Mouse (Mus musculus): ENCODE results near the gene 1700012B09Rik.

Gene 1700012B09Rik

DNA sequence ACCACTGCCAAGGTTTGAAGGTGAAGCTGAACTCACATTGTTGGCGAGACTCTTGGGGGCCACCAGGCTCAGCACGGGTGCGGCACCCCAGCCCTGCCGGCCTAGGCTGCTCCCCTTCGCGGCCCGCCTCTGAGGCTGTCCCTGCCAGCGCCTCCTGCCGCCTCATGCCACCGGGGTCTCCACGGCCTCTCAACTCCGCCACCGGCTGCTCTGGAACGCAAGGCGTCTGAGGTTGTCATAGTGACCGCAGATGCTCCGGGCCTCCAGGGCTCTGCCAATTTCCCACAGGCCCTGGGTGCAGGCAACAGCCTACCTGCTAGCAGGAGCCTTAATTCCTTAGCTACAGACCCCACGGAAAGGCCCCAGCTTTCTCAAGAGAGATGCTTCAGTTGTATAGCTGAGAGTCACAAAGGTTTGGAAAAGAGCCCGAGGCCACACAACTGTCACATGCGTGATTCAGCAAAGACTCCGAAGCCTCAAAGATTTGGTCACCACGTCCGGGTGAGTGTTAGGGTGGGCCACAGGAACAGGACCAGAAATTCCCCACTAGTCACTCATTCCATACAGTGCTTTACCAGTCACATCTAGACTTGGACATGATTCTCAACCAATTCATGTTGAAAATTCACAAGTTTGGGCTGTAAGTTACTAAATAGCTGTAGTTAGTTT lies at the start of gene 1700012B09Rik:
Gene 1700012B09Rik, minus strand, starts transcription at position 228 of the 669 bp plus-strand sequence.
- no peak for DNase-seq (ENCODE audit: low spot score)

DNA sequence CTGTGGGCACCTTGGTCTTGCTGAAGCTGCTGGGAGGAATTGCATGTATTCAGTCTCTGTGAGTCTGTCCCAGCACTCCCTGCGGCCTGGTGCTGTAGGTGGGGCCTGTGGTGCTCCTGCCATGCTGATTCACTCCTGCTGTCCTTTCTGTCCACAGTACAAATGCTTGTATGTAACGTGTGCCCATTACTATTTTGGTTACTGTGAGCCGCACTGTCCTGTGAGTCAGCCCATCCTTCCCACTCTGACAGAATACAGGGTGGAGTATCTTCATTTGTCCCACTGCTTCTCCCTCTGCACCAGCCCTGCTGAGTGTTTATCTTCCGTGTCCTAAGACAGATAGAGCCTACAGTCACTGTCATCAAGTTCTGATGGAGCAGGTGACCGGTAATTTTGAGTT lies 39.3 kb upstream of the 1700012B09Rik start:
- peak; percentile 8 for DNase-seq (ENCODE audit: low spot score)

DNA sequence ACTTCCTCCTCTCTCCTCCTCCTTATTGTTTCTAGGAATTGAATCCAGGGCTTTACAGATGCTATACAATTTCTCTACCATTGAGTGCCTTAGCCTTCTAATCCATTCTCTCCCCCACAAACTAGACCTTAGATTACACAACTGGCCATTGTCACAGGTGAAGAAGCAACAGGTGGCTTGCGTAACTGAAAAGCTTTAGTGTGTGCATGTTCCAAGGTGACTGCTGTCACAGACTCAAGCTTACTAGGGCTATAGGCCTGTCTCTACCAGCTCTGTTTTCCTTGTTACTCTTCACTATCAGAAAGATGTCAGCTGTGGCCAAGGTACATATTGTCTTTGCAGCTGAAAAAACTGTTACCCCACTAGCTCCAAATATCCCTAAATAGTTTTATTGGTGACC lies 36.0 kb upstream of the 1700012B09Rik start:
- no peak for DNase-seq (ENCODE audit: low spot score)

DNA sequence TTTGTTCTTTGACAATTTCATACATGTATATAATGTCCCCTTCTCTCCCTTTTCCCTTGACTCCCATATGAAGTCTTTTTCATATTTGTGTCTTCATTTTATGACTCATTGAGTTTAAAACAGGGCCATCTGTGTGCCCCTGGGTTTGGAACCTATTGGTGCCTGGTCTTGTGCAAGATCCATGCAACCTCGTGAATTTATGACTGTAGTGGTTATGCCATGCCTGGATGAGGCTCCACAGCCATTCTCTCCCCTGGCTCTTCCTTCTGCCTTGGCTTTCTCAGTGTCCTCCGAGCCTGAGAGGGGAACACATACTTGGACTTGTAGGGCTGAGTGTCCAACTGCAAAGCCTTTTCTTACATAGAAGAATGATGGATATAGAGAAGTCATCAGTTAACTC lies 34.9 kb upstream of the 1700012B09Rik start:
- no peak for DNase-seq (ENCODE audit: low spot score)

GRCm38 (mm10) chr9:14787356-14787755 lies 16.5 kb upstream of the 1700012B09Rik start:
- no peak for DNase-seq (ENCODE audit: low spot score)

- peak; percentile 95 for DNase-seq (ENCODE audit: low spot score)
Observed at GRCm38 (mm10) chr9:14784039-14785002, 13.5 kb upstream of the 1700012B09Rik start, which contains the start of the genes Mre11a and Ankrd49. Mre11a (plus strand) TSS chr9:14784654. Ankrd49 (minus strand) TSS chr9:14784856.

GRCm38 (mm10) chr9:14778341-14778740 lies 7.5 kb upstream of the 1700012B09Rik start:
- no peak for DNase-seq (ENCODE audit: low spot score)

DNA sequence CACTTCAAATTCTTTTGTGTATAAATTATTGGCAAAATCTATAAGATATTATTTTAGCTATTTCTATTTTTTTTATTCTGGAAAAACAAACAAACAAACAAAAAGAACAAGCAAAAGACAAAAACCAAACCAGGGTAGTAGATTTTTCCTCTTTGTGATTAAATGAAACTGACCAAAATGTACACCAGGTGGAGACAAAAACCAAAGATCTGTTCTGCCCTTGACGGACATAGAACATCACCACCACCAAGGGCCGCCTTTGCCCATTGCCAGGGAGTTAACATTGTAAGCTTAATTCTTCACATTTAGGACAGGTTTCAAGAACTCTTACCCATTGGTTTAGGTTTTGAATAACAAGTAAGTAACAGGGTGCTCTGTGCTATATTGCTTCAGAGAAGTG lies 3.0 kb upstream of the 1700012B09Rik start:
- no peak for DNase-seq (ENCODE audit: low spot score)

DNA sequence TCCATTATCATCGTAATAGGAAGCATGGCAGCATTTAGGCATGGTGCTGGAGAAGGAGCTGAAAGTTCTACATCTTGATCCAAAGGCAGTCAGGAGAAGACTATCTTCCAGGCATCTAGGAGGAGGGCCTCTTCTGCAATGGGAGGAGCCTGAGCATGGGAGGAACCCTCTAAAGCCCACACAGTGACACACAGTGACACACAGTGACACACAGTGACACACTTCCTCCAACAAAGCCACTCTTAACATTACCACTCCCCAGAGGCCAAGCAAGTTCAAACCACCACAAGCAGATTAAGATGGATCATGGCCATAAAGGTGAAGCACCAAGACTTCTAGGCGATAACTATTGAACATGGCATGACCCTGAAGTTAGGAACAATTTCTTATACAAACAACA lies 1.2 kb upstream of the 1700012B09Rik start:
- no peak for DNase-seq (ENCODE audit: low spot score)

GRCm38 (mm10) chr9:14769811-14770210 lies 1.0 kb downstream of the 1700012B09Rik start:
- DNase-seq (ENCODE audit: low spot score), result no peak

GRCm38 (mm10) chr9:14764765-14765164 lies 6.1 kb downstream of the 1700012B09Rik start:
- peak; percentile 39 for DNase-seq (ENCODE audit: low spot score)

DNA sequence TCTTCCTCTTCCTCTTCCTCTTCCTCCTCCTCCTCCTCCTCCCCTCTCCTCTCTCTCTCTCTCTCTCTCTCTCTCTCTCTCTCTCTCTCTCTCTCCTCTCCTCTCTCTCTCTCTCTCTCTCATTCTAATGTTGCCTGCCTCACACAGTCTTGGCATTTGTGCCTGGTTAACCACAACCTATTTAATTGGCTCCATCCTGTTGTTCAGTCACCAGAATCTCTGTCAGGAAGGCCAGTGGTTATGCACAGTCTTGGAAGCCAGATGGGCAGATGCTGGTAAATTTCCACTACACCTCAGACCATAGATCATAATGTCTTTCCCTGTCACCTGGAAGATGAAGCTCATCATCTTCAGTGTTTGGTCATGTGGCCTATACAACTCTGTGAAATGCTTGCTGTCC lies 11.6 kb downstream of the 1700012B09Rik start:
- DNase-seq (ENCODE audit: low spot score), result no peak

GRCm38 (mm10) chr9:14758590-14758989 lies 12.2 kb downstream of the 1700012B09Rik start:
- no peak for DNase-seq (ENCODE audit: low spot score)

- no peak for DNase-seq (ENCODE audit: low spot score)
Observed at GRCm38 (mm10) chr9:14754469-14754868, 16.4 kb downstream of the 1700012B09Rik start.

GRCm38 (mm10) chr9:14753947-14754346 lies 16.9 kb downstream of the 1700012B09Rik start:
- DNase-seq (ENCODE audit: low spot score), result no peak

DNA sequence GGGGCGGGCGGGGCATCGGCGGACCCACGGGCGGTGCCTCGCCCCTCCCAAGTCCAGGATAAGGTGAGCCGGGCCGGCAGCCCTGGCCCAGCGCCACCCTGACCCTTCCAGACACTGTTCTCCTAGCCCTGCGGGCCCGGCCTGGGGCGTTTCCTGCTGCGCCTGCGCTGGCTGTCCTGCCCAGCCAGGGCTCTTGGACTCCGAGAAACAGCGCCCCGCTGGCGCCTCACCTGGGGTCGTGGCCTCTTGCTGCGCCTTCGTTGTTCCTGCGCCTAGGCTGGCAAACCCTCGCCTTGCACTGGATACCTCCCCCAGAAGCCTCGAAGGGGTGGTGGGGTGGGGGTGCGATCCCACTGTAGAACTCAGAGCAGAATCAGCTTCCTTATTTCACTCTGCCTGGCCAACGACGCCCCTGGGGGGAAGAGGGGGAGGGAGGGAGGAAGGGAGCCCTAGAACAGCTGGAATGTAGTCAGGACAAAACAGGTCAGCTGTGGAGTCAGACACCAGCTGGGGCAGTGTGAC lies 18.8 kb downstream of the 1700012B09Rik start, which contains the start of gene Fut4:
Gene Fut4, minus strand, starts transcription at position 393 of the 522 bp plus-strand sequence.
- no peak for DNase-seq (ENCODE audit: low spot score)

DNA sequence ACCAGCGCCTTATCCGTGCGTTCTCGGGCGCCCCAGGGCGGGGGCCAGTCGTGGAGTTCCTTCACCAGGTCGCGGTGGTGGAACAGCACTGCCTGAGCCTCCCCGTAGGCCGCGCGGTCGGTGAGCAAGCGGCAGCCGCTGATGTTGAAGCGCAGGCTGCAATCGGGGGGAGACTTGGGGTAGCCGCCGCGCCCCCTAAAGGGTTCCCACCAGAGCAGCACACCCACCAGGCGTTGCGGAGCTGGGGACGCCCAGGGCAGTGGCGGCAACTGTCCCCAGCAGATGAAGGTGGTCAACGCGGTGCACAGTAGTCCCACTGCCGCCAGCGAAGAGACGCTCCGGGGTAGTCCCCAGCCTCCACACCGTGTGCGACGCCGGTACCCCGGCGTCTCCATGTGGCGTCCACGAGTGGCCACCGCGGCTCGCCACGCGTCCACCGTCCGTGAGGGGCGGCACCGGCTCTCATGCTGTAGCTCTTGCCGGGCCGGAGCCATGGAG lies 19.3 kb downstream of the 1700012B09Rik start:
- DNase-seq (ENCODE audit: low spot score), result no peak

DNA sequence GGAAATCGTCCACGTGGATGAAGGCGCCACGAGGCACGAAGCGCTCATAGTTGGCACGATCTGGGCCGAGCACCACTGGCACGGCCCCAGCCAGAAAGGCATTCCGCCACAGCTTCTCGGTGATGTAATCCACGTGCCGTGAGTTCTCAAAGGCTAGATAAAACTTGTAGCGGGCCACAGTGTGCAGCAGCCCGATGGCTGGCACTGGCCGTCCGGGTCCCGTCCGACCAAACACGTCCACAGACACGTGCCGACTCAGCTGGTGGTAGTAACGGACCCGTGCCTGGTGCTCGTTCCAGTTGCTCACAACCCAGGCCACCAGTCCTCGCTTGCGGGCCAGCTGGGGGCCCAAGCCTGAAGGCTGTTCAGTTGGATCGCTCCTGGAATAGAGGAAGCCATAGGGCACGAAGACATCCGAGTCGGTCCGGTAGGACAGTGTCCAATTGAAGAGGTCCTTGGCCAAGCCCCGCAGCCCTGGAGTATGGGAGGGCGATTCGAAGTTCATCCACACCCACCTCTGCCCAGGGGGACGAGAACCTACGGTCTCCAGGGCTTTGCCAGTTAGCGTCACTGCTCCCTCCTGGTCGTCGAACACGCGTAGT lies 19.8 kb downstream of the 1700012B09Rik start:
- no peak for DNase-seq (ENCODE audit: low spot score)

DNA sequence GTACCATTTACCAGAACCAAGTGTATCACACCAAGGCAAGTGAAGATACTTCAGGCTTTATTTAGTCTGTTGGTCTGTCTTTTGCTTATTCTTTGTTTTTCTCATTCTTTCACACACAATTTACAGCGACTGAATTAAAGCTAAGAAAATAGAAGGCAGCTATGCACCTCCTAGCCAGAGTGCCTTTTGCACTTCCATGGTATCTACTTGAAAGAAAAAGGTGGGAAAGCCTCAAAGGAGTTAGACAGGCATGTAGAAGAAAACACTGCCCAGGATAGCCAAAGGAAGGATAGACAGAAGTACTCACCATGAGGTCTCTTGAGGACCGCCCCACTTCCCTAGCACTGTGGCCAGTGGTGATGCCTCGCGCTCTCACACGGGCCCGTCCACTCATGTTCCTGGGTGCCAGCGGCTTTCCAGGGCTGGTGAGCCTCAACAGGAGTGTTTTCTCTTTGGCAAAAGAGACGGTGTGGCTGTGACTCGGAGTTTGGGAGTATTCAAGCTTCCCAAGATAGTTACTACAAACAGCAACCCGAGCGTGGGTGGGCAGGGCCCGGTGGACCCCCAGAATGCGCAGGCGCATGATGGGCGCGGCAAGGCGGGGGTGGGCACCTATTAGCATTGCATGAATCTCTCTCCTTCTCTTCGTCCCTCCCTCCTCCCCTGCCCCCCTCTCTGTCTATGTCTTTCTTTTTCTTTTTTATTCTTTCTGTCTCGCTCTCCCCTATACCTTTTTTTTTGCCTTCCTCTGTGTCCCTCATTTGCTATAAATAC lies 30.5 kb downstream of the 1700012B09Rik start, which contains the start of gene Piwil4:
Gene Piwil4, minus strand, starts transcription at position 583 of the 774 bp plus-strand sequence.
- no peak for DNase-seq (ENCODE audit: low spot score)

- no peak for DNase-seq (ENCODE audit: low spot score)
Observed at GRCm38 (mm10) chr9:14739498-14740150, 31.2 kb downstream of the 1700012B09Rik start.

Measured in layer of hippocampus, adult 11-12 months (tissue).